Mouse (Mus musculus): Measurements from ENCODE around the gene Col23a1. TPM values are rescaled to one million over a fixed set of nuclear protein-coding genes. Genes with fewer than 3 reads are reported as not detected.
A peak's percentile ranks its signal among the peaks of the same experiment; 100 is the strongest.

Col23a1 gene
- polyA plus RNA-seq, 1 experiment: 7.1 TPM

- Histone ChIP-seq H3K4me3 (ENCODE audit: insufficient read depth, low read length) (peak overlapping the region; percentile 25), H3K4me1 (ENCODE audit: control insufficient read depth, insufficient read depth, low read length) (no peaks in the 10 kb centered on the region; the same call in 1 of the 2 replicates), H3K27ac (ENCODE audit: insufficient read depth, low read length) (no peak overlapping the region)
- TF ChIP-seq POLR2A (IDR thresholded peaks at IDR 0.05; ENCODE audit: low read depth, low read length): no peak
- TF ChIP-seq CTCF (IDR thresholded peaks at IDR 0.05; ENCODE audit: borderline replicate concordance, insufficient read depth, low read length): no peak
Observed at GRCm38 (mm10) chr11:51290066-51290955, 591 bp downstream of the Col23a1 start.

- H3K4me1 ChIP-seq (ENCODE audit: control insufficient read depth, insufficient read depth, low read length): no peaks in the 10 kb centered on the region
- no peak overlapping the region for H3K27ac ChIP-seq (ENCODE audit: insufficient read depth, low read length)
- no peak for TF ChIP-seq CTCF (IDR thresholded peaks at IDR 0.05; ENCODE audit: borderline replicate concordance, insufficient read depth, low read length)
- H3K4me3 ChIP-seq (ENCODE audit: insufficient read depth, low read length): no peak overlapping the region
Observed at GRCm38 (mm10) chr11:51293956-51294530, 4.3 kb downstream of the Col23a1 start.

- Histone ChIP-seq H3K4me3 (ENCODE audit: insufficient read depth, low read length) (no peak overlapping the region), H3K4me1 (ENCODE audit: control insufficient read depth, insufficient read depth, low read length) (no peaks in the 10 kb centered on the region), H3K27ac (ENCODE audit: insufficient read depth, low read length) (no peak overlapping the region)
- TF ChIP-seq POLR2A (IDR thresholded peaks at IDR 0.05; ENCODE audit: low read depth, low read length): no peak
- no peak for TF ChIP-seq CTCF (IDR thresholded peaks at IDR 0.05; ENCODE audit: borderline replicate concordance, insufficient read depth, low read length)
Observed at GRCm38 (mm10) chr11:51295742-51296141, 6.0 kb downstream of the Col23a1 start.

- Histone ChIP-seq H3K4me1 (ENCODE audit: control insufficient read depth, insufficient read depth, low read length) (no peaks in the 10 kb centered on the region), H3K27ac (ENCODE audit: insufficient read depth, low read length) (no peak overlapping the region), H3K4me3 (ENCODE audit: insufficient read depth, low read length) (no peak overlapping the region)
- no peak for TF ChIP-seq POLR2A (IDR thresholded peaks at IDR 0.05; ENCODE audit: low read depth, low read length)
- TF ChIP-seq CTCF (IDR thresholded peaks at IDR 0.05; ENCODE audit: borderline replicate concordance, insufficient read depth, low read length): no peak
Observed at GRCm38 (mm10) chr11:51298691-51299090, 9.0 kb downstream of the Col23a1 start.

- no peaks in the 10 kb centered on the region for H3K4me1 ChIP-seq (ENCODE audit: control insufficient read depth, insufficient read depth, low read length)
- TF ChIP-seq CTCF (IDR thresholded peaks at IDR 0.05; ENCODE audit: borderline replicate concordance, insufficient read depth, low read length) (no peak), POLR2A (IDR thresholded peaks at IDR 0.05; ENCODE audit: low read depth, low read length) (no peak)
- no peak overlapping the region for H3K27ac ChIP-seq (ENCODE audit: insufficient read depth, low read length)
Observed at GRCm38 (mm10) chr11:51302396-51302795, 12.7 kb downstream of the Col23a1 start.

GRCm38 (mm10) chr11:51303981-51304553 is 14.3 kb downstream of the Col23a1 start:
- no peak overlapping the region for H3K4me3 ChIP-seq (ENCODE audit: insufficient read depth, low read length)
- peaks cover 3% of the 10 kb centered on the region; the same call in 1 of the 2 replicates for H3K4me1 ChIP-seq (ENCODE audit: control insufficient read depth, insufficient read depth, low read length)
- TF ChIP-seq POLR2A (IDR thresholded peaks at IDR 0.05; ENCODE audit: low read depth, low read length) (no peak), CTCF (IDR thresholded peaks at IDR 0.05; ENCODE audit: borderline replicate concordance, insufficient read depth, low read length) (no peak)
- H3K27ac ChIP-seq (ENCODE audit: insufficient read depth, low read length): no peak overlapping the region

More at GRCm38 (mm10) chr11:51302396-51302795, 12.7 kb downstream of the Col23a1 start:
- H3K4me3 ChIP-seq (ENCODE audit: insufficient read depth, low read length): no peak overlapping the region

- no peak for TF ChIP-seq CTCF (IDR thresholded peaks at IDR 0.05; ENCODE audit: borderline replicate concordance, insufficient read depth, low read length)
- Histone ChIP-seq H3K27ac (ENCODE audit: insufficient read depth, low read length) (no peak overlapping the region), H3K4me1 (ENCODE audit: control insufficient read depth, insufficient read depth, low read length) (peaks cover 3% of the 10 kb centered on the region; the same call in 1 of the 2 replicates), H3K4me3 (ENCODE audit: insufficient read depth, low read length) (no peak overlapping the region)
Observed at GRCm38 (mm10) chr11:51308306-51308705, 18.6 kb downstream of the Col23a1 start.

GRCm38 (mm10) chr11:51311846-51312245 is 22.1 kb downstream of the Col23a1 start:
- TF ChIP-seq CTCF (IDR thresholded peaks at IDR 0.05; ENCODE audit: borderline replicate concordance, insufficient read depth, low read length) (no peak), POLR2A (IDR thresholded peaks at IDR 0.05; ENCODE audit: low read depth, low read length) (no peak)
- Histone ChIP-seq H3K4me3 (ENCODE audit: insufficient read depth, low read length) (no peak overlapping the region), H3K4me1 (ENCODE audit: control insufficient read depth, insufficient read depth, low read length) (peaks cover 3% of the 10 kb centered on the region; the same call in 1 of the 2 replicates), H3K27ac (ENCODE audit: insufficient read depth, low read length) (no peak overlapping the region)

GRCm38 (mm10) chr11:51315991-51316810 is 26.5 kb downstream of the Col23a1 start:
- TF ChIP-seq POLR2A (IDR thresholded peaks at IDR 0.05; ENCODE audit: low read depth, low read length) (no peak), CTCF (IDR thresholded peaks at IDR 0.05; ENCODE audit: borderline replicate concordance, insufficient read depth, low read length) (no peak)
- H3K4me3 ChIP-seq (ENCODE audit: insufficient read depth, low read length): no peak overlapping the region
- no peak overlapping the region for H3K27ac ChIP-seq (ENCODE audit: insufficient read depth, low read length)
- no peaks in the 10 kb centered on the region for H3K4me1 ChIP-seq (ENCODE audit: control insufficient read depth, insufficient read depth, low read length)

All from embryonic fibroblast, embryonic 13.5 days (primary cell).